Mouse (Mus musculus) midbrain, embryonic 16.5 days (tissue): ENCODE results near the gene Bbs9. TPM values are rescaled to one million over a fixed set of nuclear protein-coding genes. Genes with fewer than 3 reads are reported as not detected.

Experiments
- ATAC-seq: fragments of 200-750 bp; cut with Nextera tagmentation; 2 replicates; pipeline ENCODE4 v1.8.0; 2017; ENCODE audit warnings: moderate TSS enrichment
- H3K27ac ChIP-seq: fragments of 300-500 bp; sonication (generic); 2 replicates; pipeline ENCODE4 v1.5.1; 2014; ENCODE audit warnings: mild to moderate bottlenecking, low read length, mixed read lengths
- H3K27me3 ChIP-seq: fragments of 300-500 bp; sonication (generic); 2 replicates; pipeline ENCODE4 v1.6.1; 2014; ENCODE audit warnings: low read depth, low read length, mixed read lengths; ENCODE audit not compliant: control insufficient read depth, insufficient read depth
- H3K36me3 ChIP-seq: fragments of 300-500 bp; sonication (generic); 2 replicates; pipeline ENCODE4 v1.6.1; 2014; ENCODE audit warnings: mild to moderate bottlenecking, low read length, moderate library complexity, mixed read lengths; ENCODE audit not compliant: control insufficient read depth, insufficient read depth
- H3K4me1 ChIP-seq: fragments of 300-500 bp; sonication (generic); 2 replicates; pipeline ENCODE4 v1.6.1; 2014; ENCODE audit warnings: mild to moderate bottlenecking, low read length, mixed read lengths; ENCODE audit not compliant: control insufficient read depth, insufficient read depth
- H3K4me2 ChIP-seq: fragments of 300-500 bp; sonication (generic); 2 replicates; pipeline ENCODE4 v1.6.1; 2014; ENCODE audit warnings: mild to moderate bottlenecking, low read length, mixed read lengths
- H3K4me3 ChIP-seq: fragments of 300-500 bp; sonication (generic); 2 replicates; pipeline ENCODE4 v1.5.1; 2014; ENCODE audit warnings: low read depth, mild to moderate bottlenecking, low read length, moderate library complexity, mixed read lengths
- H3K9ac ChIP-seq: fragments of 300-500 bp; sonication (generic); 2 replicates; pipeline ENCODE4 v1.6.1; 2014; ENCODE audit warnings: low read depth, low read length, mixed read lengths
- H3K9me3 ChIP-seq: fragments of 300-500 bp; sonication (generic); replicated peaks from 2 replicates; pipeline ENCODE4 v1.6.1; 2014; ENCODE audit warnings: mild to moderate bottlenecking, low read length, mixed read lengths; ENCODE audit not compliant: control insufficient read depth, poor library complexity, severe bottlenecking
- WGBS: fragments of 180-500 bp; shearing (Covaris S2); extraction: QIAGEN DNeasy Blood & Tissue Kit; methylation state at CpG from one replicate; pipeline ENCODE4 v1.1.7; 2014; 5-methylcytosine and 5-hydroxymethylcytosine counted together
- polyA plus RNA-seq: library from polyadenylated mRNA; unstranded; fragments of >200 nt; fragmentation: Nextera tagmentation; extraction: Ambion mirVana; gene quantifications from 2 replicates; pipeline ENCODE4 v1.2.1, GENCODE M21; 2015

Bbs9 gene
- polyA plus RNA-seq, 1 experiment from 2014 or later = 29.3 TPM

- no peak for ATAC-seq
- Histone ChIP-seq H3K4me1 (no peaks in the 10 kb centered on the region), H3K9ac (no peak overlapping the region), H3K4me2 (no peak overlapping the region), H3K27me3 (no peaks in the 10 kb centered on the region), H3K4me3 (no peak overlapping the region), H3K36me3 (no peaks in the 10 kb centered on the region), H3K9me3 (no peaks in the 10 kb centered on the region), H3K27ac (no peak overlapping the region)
- WGBS = 87% methylated on average over 5 of the region's 5 CpGs
These were observed 332.2 kb downstream of the Bbs9 start for GRCm38 (mm10) chr9:22807693-22808092.

DNA sequence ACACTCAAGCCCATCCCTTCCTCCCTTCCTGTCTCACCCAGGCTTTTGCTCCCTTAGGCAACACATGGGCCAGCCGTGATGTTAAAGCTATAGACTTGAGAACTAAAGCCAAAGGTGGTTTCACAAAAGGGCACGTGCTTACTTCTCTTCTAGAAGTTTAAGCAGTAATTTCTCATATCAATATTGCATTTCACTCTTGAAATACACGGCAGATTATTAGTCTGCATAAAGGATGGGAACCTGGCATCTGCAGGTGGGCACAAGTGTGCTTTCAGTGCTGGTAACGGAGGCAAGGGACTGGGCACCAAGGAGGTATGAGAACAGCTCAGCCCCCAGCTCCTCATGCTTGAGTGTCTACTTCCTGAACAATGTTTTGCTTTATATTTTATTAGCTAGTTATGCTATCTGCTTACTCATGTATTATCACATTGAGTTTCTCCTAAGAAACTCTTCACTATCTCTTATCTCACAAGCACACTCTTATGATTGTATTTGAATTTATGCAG, 334.2 kb downstream of the Bbs9 start:
- Histone ChIP-seq H3K4me2 (no peak overlapping the region), H3K4me1 (no peaks in the 10 kb centered on the region), H3K9ac (no peak overlapping the region), H3K27me3 (no peaks in the 10 kb centered on the region), H3K9me3 (no peaks in the 10 kb centered on the region), H3K4me3 (no peak overlapping the region), H3K27ac (no peak overlapping the region), H3K36me3 (no peaks in the 10 kb centered on the region)
- no peak for ATAC-seq
- 88% methylated on average over 4 of the region's 4 CpGs for WGBS

DNA sequence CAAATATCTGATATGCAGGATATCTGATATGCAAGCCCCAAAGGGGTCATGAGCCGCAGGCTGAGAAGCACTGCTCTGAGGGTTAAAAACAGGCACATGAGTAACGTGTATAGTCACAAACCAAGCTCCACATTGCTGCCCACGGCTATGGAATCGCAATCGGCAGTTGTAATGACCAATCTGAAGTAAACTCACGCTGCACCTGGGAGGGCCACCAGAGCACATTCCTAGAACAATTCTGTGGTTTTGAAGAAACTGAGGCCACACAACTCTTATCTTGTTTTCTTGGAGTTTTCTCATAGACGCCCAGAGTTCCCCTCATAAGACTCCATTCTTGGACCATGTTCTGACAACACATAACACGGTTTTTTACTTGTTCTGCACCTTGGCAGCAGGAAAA, 334.9 kb downstream of the Bbs9 start:
- 92% methylated on average over 8 of the region's 8 CpGs for WGBS
- no peaks in the 10 kb centered on the region for H3K9me3 ChIP-seq

GRCm38 (mm10) chr9:22811931-22812330, 336.4 kb downstream of the Bbs9 start:
- H3K27me3 ChIP-seq = no peaks in the 10 kb centered on the region
- no peak overlapping the region for H3K9ac ChIP-seq
- no peak overlapping the region for H3K27ac ChIP-seq
- no peaks in the 10 kb centered on the region for H3K9me3 ChIP-seq
- H3K36me3 ChIP-seq = no peaks in the 10 kb centered on the region
- H3K4me1 ChIP-seq = no peaks in the 10 kb centered on the region; the same call in 1 of the 2 replicates
- no peak overlapping the region for H3K4me2 ChIP-seq
- no peak for ATAC-seq
- 85% methylated on average over 2 of the region's 2 CpGs for WGBS
- no peak overlapping the region for H3K4me3 ChIP-seq

More for the DNA sequence above, 334.9 kb downstream of the Bbs9 start:
- Histone ChIP-seq H3K4me2 (no peak overlapping the region), H3K27me3 (no peaks in the 10 kb centered on the region), H3K36me3 (no peaks in the 10 kb centered on the region), H3K27ac (no peak overlapping the region), H3K4me3 (no peak overlapping the region), H3K4me1 (no peaks in the 10 kb centered on the region; the same call in 1 of the 2 replicates), H3K9ac (no peak overlapping the region)
- no peak for ATAC-seq

DNA sequence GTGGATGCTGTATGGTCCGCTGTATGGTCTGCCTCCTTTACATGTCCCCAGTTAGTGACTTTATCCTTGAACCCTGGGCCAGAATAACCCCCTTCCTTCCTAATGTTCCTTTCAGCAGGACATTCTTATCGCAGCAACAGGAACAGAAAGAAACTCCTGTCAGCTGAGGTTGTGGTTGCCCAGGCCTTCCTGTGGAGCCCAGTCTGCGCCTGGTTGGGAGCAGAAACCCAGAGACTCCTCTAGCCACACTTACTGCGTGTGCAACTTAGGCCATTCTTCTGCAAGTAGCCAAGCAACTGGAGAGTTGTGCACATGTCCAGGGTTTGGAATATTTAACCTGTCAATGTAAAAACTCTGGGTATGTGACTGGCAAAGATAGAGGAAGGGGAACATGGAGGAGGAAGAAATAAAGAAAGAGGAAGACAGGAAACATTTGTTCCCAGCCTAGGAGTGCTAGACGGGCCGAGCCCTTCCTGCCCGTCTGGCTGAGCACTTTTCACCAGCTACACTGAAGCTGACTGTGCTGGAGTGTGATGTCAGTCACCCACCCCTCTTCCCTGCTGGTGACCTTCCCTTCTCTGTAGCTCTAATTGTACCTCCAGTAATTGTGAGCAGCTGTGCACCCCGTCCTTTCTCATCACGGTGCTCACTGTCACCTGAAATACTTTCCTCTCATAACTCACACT, 339.0 kb downstream of the Bbs9 start:
- H3K9ac ChIP-seq = no peak overlapping the region
- no peak for ATAC-seq
- 69% methylated on average over 9 of the region's 9 CpGs for WGBS
- H3K4me2 ChIP-seq = no peak overlapping the region
- no peaks in the 10 kb centered on the region for H3K36me3 ChIP-seq
- H3K9me3 ChIP-seq = no peaks in the 10 kb centered on the region
- no peak overlapping the region for H3K27ac ChIP-seq
- H3K4me3 ChIP-seq = no peak overlapping the region
- no peaks in the 10 kb centered on the region for H3K27me3 ChIP-seq
- no peaks in the 10 kb centered on the region; the same call in 1 of the 2 replicates for H3K4me1 ChIP-seq

DNA sequence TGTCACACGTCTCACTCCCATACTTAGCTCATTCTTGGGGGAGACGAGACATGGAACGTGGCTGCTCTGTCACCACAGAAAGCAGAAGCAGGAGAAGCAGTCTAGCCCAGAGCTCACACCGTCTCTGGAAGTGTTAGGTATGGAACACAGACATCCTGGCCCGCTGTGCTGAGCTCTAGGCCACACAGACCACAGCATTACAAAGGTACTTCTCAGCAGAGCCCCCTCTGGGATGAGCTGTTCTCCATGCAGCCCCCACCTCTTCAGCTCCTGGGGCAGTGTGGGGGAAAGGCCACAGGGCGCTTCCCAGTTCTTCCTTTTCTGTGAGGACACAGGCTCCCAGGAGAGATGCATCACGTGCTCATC, 339.6 kb downstream of the Bbs9 start:
- no peak for ATAC-seq
- H3K4me2 ChIP-seq = no peak overlapping the region
- no peaks in the 10 kb centered on the region; the same call in 1 of the 2 replicates for H3K4me1 ChIP-seq
- H3K4me3 ChIP-seq = no peak overlapping the region
- H3K27ac ChIP-seq = no peak overlapping the region
- WGBS = 69% methylated on average over 7 of the region's 7 CpGs
- no peaks in the 10 kb centered on the region for H3K36me3 ChIP-seq
- H3K9me3 ChIP-seq = no peaks in the 10 kb centered on the region
- H3K9ac ChIP-seq = no peak overlapping the region
- H3K27me3 ChIP-seq = no peaks in the 10 kb centered on the region

- no peak for ATAC-seq
- no peak overlapping the region for H3K4me3 ChIP-seq
These were observed 344.0 kb downstream of the Bbs9 start for GRCm38 (mm10) chr9:22819539-22819938.

DNA sequence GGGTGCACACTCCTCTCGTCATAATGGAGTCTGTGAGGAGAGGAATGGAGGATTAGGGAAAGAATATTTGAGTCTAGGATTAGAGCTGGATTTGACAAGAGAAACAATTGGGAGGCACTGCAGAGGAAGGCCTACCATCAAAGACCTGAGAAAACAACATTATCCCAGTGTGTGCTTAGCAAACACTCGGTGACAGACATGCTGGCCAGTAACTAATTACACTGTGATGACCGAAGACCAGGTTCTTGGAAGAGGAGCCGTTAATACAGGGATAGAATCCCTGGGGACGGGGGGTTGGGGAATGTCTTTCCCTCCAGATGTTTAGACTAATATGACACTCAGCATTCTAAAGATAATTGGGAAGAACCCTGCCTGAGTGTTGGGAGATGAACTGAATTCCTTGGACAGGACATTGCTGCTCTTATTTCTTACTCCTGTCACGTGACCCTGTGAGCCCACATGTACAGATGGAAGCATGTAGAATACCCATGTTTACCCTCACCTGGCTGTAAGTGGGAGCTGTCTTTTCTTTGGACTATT, 345.2 kb downstream of the Bbs9 start:
- H3K4me3 ChIP-seq = no peak overlapping the region
- H3K4me1 ChIP-seq = no peaks in the 10 kb centered on the region
- H3K27ac ChIP-seq = no peak overlapping the region
- no peaks in the 10 kb centered on the region for H3K9me3 ChIP-seq
- H3K36me3 ChIP-seq = no peaks in the 10 kb centered on the region
- no peak for ATAC-seq
- H3K4me2 ChIP-seq = no peak overlapping the region
- no peak overlapping the region for H3K9ac ChIP-seq
- 21% methylated on average over 6 of the region's 6 CpGs for WGBS
- no peaks in the 10 kb centered on the region for H3K27me3 ChIP-seq

More at GRCm38 (mm10) chr9:22819539-22819938, 344.0 kb downstream of the Bbs9 start:
- Histone ChIP-seq H3K27me3 (no peaks in the 10 kb centered on the region), H3K9me3 (no peaks in the 10 kb centered on the region), H3K27ac (no peak overlapping the region), H3K4me2 (no peak overlapping the region), H3K36me3 (no peaks in the 10 kb centered on the region), H3K4me1 (no peaks in the 10 kb centered on the region; the same call in 1 of the 2 replicates), H3K9ac (no peak overlapping the region)
- 89% methylated on average over 6 of the region's 6 CpGs for WGBS

- 74% methylated on average over 5 of the region's 5 CpGs for WGBS
- no peak for ATAC-seq
- Histone ChIP-seq H3K36me3 (no peaks in the 10 kb centered on the region), H3K27ac (no peak overlapping the region), H3K27me3 (no peaks in the 10 kb centered on the region), H3K4me3 (no peak overlapping the region), H3K4me2 (no peak overlapping the region), H3K9me3 (no peaks in the 10 kb centered on the region), H3K9ac (no peak overlapping the region), H3K4me1 (no peaks in the 10 kb centered on the region)
These were observed 347.3 kb downstream of the Bbs9 start for GRCm38 (mm10) chr9:22822770-22823169.
